Mouse (Mus musculus): ENCODE measurements around the gene Apol7b. TPM values are rescaled to one million over a fixed set of nuclear protein-coding genes. Genes with fewer than 3 reads are reported as not detected.
"Not testable (repeated sequence)": the region's sequence is repeated elsewhere in the genome, so short reads cannot be mapped to it uniquely, and the experiment has no call there.

Gene Apol7b
- polyA plus RNA-seq (2015; fragmentation: Nextera tagmentation; extraction: Ambion mirVana): not detected in 2 replicates

GRCm38 (mm10) chr15:77447392-77447791 is at the start of gene Apol7b:
Gene Apol7b (minus strand): TSS chr15:77447492.
- not testable (repeated sequence) for H3K4me2 ChIP-seq; H3K4me3 ChIP-seq (replicated peaks); ATAC-seq (ENCODE audit: low FRiP score); H3K4me1 ChIP-seq; H3K27me3 ChIP-seq (replicated peaks); H3K9ac ChIP-seq (replicated peaks); H3K9me3 ChIP-seq (replicated peaks); H3K27ac ChIP-seq (replicated peaks); H3K36me3 ChIP-seq
- WGBS: 89% methylated on average over 2 of the region's 2 CpGs

DNA sequence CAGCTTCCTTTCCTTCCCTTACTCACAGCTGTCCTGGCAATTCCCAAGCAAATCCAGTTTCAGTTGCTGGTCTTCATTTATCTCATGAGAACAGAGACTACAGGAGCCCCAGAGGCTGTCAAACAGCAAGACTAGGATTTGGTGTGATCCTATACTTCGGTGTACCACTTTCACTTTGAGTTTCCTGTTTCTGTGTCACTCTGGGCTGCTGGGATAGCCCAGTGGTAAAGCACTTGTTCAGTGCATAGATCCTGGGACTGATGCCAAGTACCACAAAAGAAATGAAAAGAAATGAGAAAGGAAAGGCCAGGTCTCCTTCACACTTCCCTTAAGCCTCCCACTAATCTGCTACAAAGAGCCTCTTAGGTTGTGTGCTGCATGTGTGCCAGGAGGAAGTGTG is 47.4 kb upstream of the Apol7b start:
- not testable (repeated sequence) for H3K9me3 ChIP-seq (replicated peaks); H3K4me2 ChIP-seq; H3K27ac ChIP-seq (replicated peaks); H3K4me1 ChIP-seq; H3K36me3 ChIP-seq; H3K9ac ChIP-seq (replicated peaks); ATAC-seq (ENCODE audit: low FRiP score); H3K27me3 ChIP-seq (replicated peaks); H3K4me3 ChIP-seq (replicated peaks)
- WGBS: 86% methylated on average over 1 of the region's 1 CpGs

GRCm38 (mm10) chr15:77493181-77493580 is 45.9 kb upstream of the Apol7b start:
- not testable (repeated sequence) for H3K27me3 ChIP-seq (replicated peaks)

DNA sequence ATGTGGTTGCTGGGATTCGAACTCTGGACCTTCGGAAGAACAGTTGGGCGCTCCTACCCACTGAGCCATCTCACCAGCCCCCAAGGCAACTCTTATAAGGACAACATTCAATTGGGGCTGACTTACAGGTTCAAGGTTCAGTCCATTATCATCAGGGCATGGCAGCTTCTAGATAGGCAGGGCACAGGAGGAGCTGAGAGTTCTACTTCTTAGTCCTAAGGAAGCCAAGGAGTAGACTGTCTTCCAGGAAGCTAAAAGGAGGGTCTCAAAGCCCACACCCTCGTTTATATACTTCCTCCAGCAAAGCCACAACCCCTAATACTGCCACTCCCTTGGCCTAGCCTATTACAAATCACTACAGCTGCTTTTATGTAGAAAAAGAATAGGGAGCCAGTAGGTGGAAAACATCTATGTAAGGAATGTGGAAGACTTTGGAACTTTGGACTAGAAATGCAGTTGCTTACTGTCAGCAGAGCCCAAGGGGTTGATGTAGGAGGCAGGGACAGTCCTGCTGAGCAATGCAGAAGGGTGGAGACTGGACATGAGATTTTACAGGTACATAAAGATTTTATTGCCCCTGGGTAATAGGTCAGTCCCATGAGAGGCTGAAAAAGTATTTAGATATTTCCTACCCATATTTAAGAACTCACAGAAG is 35.0 kb upstream of the Apol7b start:
- WGBS: 77% methylated on average over 4 of the region's 4 CpGs

More at GRCm38 (mm10) chr15:77493181-77493580, 45.9 kb upstream of the Apol7b start:
- not testable (repeated sequence) for H3K27ac ChIP-seq (replicated peaks); H3K4me2 ChIP-seq; H3K4me1 ChIP-seq; H3K4me3 ChIP-seq (replicated peaks); H3K36me3 ChIP-seq; H3K9me3 ChIP-seq (replicated peaks); ATAC-seq (ENCODE audit: low FRiP score); H3K9ac ChIP-seq (replicated peaks)
- no CpG with 5 or more reads among the region's 1 CpGs for WGBS

GRCm38 (mm10) chr15:77476693-77477092 is 29.4 kb upstream of the Apol7b start, which contains the start of gene Apol10a:
Gene Apol10a (plus strand): TSS chr15:77477047.
- H3K27me3 ChIP-seq (replicated peaks); H3K4me3 ChIP-seq (replicated peaks); H3K4me1 ChIP-seq; H3K27ac ChIP-seq (replicated peaks); ATAC-seq (ENCODE audit: low FRiP score); H3K9me3 ChIP-seq (replicated peaks); H3K9ac ChIP-seq (replicated peaks); H3K36me3 ChIP-seq; H3K4me2 ChIP-seq: not testable (repeated sequence)
- WGBS: 93% methylated on average over 2 of the region's 2 CpGs

More for the DNA sequence above, 35.0 kb upstream of the Apol7b start:
- Histone ChIP-seq H3K4me2 (no peak overlapping the region), H3K36me3 (no peaks in the 10 kb centered on the region), H3K27me3 (replicated peaks) (no peaks in the 10 kb centered on the region), H3K9me3 (replicated peaks) (no peaks in the 10 kb centered on the region), H3K4me1 (no peaks in the 10 kb centered on the region), H3K27ac (replicated peaks) (no peak overlapping the region), H3K4me3 (replicated peaks) (no peak overlapping the region), H3K9ac (replicated peaks) (no peak overlapping the region)
- ATAC-seq (ENCODE audit: low FRiP score): no peak

GRCm38 (mm10) chr15:77474699-77475390 is 27.6 kb upstream of the Apol7b start:
- not testable (repeated sequence) for H3K9me3 ChIP-seq (replicated peaks); H3K36me3 ChIP-seq; H3K27me3 ChIP-seq (replicated peaks); H3K4me1 ChIP-seq; H3K9ac ChIP-seq (replicated peaks); H3K27ac ChIP-seq (replicated peaks); ATAC-seq (ENCODE audit: low FRiP score); H3K4me2 ChIP-seq; H3K4me3 ChIP-seq (replicated peaks)
- WGBS: 30% methylated on average over 7 of the region's 7 CpGs

- not testable (repeated sequence) for H3K27me3 ChIP-seq (replicated peaks); H3K9me3 ChIP-seq (replicated peaks); H3K9ac ChIP-seq (replicated peaks); H3K4me2 ChIP-seq; ATAC-seq (ENCODE audit: low FRiP score); H3K36me3 ChIP-seq; H3K4me1 ChIP-seq; H3K27ac ChIP-seq (replicated peaks); H3K4me3 ChIP-seq (replicated peaks)
- WGBS: 62% methylated on average over 10 of the region's 10 CpGs
These were observed 2.6 kb upstream of the Apol7b start for GRCm38 (mm10) chr15:77449927-77450326.

DNA sequence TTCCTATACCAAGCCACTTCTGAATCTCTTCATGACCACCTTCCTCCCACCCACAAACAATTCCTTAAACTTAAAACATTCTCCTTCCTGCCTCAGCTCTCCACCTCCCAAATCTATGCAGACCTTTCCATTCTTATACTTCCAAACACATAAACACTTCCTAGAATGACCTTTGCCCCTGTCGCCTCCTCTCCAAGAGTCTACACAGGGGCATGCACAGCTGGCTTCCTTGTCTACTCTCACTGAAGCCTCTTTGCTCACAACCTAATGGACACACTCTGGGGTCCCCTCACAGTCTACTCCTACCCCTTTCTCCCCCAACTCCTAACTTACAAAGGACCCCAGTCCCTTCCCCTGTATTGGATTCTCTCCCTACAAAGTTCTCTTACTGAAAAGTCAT is 1.6 kb downstream of the Apol7b start:
- not testable (repeated sequence) for H3K4me3 ChIP-seq (replicated peaks); ATAC-seq (ENCODE audit: low FRiP score); H3K9ac ChIP-seq (replicated peaks); H3K36me3 ChIP-seq; H3K27ac ChIP-seq (replicated peaks); H3K4me1 ChIP-seq; H3K27me3 ChIP-seq (replicated peaks); H3K4me2 ChIP-seq; H3K9me3 ChIP-seq (replicated peaks)
- 91% methylated on average over 1 of the region's 1 CpGs for WGBS

DNA sequence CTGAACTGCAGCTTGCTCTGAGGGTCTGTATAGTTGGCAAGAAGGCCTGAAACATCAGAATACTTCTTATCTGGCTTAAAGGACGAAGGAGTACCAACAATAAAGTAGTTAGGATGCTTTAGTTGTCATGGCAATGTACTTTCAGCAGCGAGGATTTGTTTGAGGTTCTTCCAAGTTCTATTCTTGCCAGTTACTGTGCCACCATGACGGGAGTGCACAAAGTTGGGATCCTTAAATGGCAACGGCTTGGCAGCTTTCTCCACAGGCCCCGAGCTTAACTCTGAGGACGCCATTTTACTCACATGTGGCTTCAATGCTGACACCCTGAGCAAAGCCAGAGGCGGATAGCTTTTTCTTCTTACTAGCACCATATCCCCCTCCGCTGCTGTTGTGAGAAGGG is 2.5 kb downstream of the Apol7b start:
- ATAC-seq (ENCODE audit: low FRiP score); H3K4me3 ChIP-seq (replicated peaks); H3K27me3 ChIP-seq (replicated peaks); H3K36me3 ChIP-seq; H3K4me2 ChIP-seq; H3K4me1 ChIP-seq; H3K9ac ChIP-seq (replicated peaks); H3K9me3 ChIP-seq (replicated peaks); H3K27ac ChIP-seq (replicated peaks): not testable (repeated sequence)
- WGBS: 75% methylated on average over 8 of the region's 8 CpGs

DNA sequence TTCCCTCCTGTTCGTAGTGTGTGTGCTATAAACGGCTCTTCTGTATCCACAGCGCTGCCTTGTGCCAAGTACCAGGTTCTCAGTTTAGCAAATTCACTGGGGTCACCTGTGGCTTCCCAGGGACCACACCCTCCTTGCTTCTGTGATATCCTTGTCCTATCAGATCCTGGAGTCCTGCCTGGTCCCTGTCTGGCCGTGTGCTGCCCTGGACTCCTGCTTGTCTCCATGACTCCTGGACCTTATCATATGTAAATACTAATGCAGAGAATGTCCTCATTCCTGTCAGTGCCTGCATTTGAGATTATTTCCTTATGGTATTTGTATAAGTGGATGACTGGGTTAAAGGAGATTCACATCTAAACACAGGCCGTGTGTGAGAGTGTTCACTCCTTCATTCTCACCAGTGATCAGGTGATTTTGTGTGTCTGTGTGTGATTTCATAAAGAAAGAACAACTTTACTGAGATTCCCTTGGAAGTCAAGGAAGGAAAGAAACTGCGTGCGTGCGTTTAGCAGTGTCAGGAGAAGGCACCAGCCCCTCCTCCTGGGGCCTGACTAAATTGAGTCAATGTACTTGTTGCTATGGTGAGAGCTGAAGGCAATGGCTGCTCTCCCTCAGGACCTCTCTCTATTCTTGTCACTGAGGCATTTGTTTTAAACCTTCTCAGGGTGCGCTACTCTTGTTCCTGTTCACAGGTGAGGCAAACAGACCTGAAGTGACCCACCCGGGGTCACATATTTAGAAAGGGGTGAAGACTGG is 18.4 kb downstream of the Apol7b start:
- H3K4me3 ChIP-seq (replicated peaks); H3K27ac ChIP-seq (replicated peaks); H3K9me3 ChIP-seq (replicated peaks); H3K9ac ChIP-seq (replicated peaks); H3K4me2 ChIP-seq; H3K4me1 ChIP-seq; ATAC-seq (ENCODE audit: low FRiP score); H3K36me3 ChIP-seq; H3K27me3 ChIP-seq (replicated peaks): not testable (repeated sequence)
- WGBS: 75% methylated on average over 9 of the region's 10 CpGs

DNA sequence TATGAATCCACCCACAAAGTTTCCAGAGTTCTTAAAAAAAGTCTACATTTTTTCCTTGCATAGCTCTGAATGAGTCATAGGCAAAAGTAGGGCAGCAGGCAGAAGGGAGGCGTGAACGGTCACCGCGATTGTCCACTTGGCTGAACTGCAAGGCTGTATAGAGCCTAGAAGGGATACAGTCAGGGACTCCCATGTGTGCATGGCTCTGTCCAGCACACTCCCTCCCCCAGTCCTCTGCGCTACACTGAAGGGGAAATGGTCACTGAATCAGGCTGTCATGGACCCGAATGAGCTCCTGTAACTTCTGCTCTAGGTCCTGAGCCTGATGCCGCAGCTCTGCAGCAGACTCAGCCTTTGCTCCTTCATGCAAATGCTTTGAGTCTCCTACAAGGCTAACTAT is 24.4 kb downstream of the Apol7b start:
- ATAC-seq (ENCODE audit: low FRiP score); H3K27me3 ChIP-seq (replicated peaks): not testable (repeated sequence)
- WGBS: 79% methylated on average over 3 of the region's 7 CpGs

DNA sequence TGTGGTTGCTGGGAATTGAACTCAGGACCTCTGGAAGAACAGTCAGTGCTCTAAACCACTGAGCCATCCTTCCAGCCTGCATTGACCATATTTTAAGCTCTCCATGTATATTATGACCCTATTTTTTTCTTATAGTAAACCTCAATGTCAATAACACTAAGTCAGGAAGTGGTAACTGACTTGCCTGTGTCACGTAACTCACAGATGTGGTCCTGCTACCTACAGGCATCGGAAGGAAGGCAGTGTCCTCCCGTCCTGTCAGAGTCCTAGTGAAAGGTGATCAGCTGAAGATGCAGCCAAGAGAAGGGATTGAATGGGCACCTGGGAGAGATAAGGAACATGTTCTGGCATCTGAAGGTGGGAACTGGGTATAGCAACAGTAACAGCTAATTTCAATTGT is 27.6 kb downstream of the Apol7b start:
- H3K4me3 ChIP-seq (replicated peaks); H3K4me2 ChIP-seq; H3K9ac ChIP-seq (replicated peaks); H3K9me3 ChIP-seq (replicated peaks); ATAC-seq (ENCODE audit: low FRiP score); H3K27me3 ChIP-seq (replicated peaks); H3K4me1 ChIP-seq; H3K36me3 ChIP-seq; H3K27ac ChIP-seq (replicated peaks): not testable (repeated sequence)
- no CpG with 5 or more reads among the region's 3 CpGs for WGBS

More for the DNA sequence above, 24.4 kb downstream of the Apol7b start:
- not testable (repeated sequence) for H3K27ac ChIP-seq (replicated peaks); H3K9me3 ChIP-seq (replicated peaks); H3K36me3 ChIP-seq; H3K9ac ChIP-seq (replicated peaks); H3K4me2 ChIP-seq; H3K4me1 ChIP-seq; H3K4me3 ChIP-seq (replicated peaks)
